Mouse (Mus musculus) CH12.LX (cell line): ENCODE results near the gene Depdc1b. TPM values are rescaled to one million over a fixed set of nuclear protein-coding genes. Genes with fewer than 3 reads are reported as not detected.

Experiments
- DNase-seq: peaks from one replicate; pipeline ENCODE4 v3.0.0-alpha.2; 2013; ENCODE audit errors: extremely low read depth
- H3K27ac ChIP-seq: 2 replicates; pipeline ENCODE4 v1.5.1; 2012; ENCODE audit warnings: low read depth, mild to moderate bottlenecking, control low read depth, moderate library complexity; ENCODE audit not compliant: insufficient read depth
- H3K27me3 ChIP-seq: replicated peaks from 2 replicates; pipeline ENCODE3; 2012; ENCODE audit warnings: inconsistent platforms
- H3K36me3 ChIP-seq, 2 experiments: replicated peaks in 1 of 2; 2 replicates each; pipeline versions ENCODE3 to v1.6.1; 2012; ENCODE audit warnings: inconsistent platforms in 1 of 2, low read length in 1 of 2, mild to moderate bottlenecking in 1 of 2, mixed read lengths in 1 of 2, moderate library complexity in 1 of 2; ENCODE audit not compliant: control insufficient read depth in 1 of 2, insufficient read depth in 1 of 2
- H3K4me1 ChIP-seq, 2 experiments: 2 replicates each; pipeline ENCODE4 v1.6.1; 2012; ENCODE audit warnings: inconsistent platforms in 1 of 2, moderate library complexity in 1 of 2; ENCODE audit not compliant: insufficient read depth in 2 of 2, control insufficient read depth in 1 of 2
- H3K4me2 ChIP-seq: 2 replicates; pipeline ENCODE4 v1.6.1; 2012; ENCODE audit warnings: low read depth, mild to moderate bottlenecking, control low read depth; ENCODE audit not compliant: poor library complexity, insufficient read depth, severe bottlenecking
- H3K4me3 ChIP-seq, 3 experiments: fragments of 150-350 bp in 1 of 3; sonication (generic) in 1 of 3; replicated peaks in 1 of 3; 2 replicates each; pipeline versions ENCODE3 to v1.5.1; 2011 to 2012; ENCODE audit warnings: low read depth in 2 of 3, low read length in 2 of 3, mild to moderate bottlenecking in 2 of 3, moderate library complexity in 2 of 3, control low read depth in 1 of 3, improper control_type of control experiment in 1 of 3, inconsistent platforms in 1 of 3, mixed read lengths in 1 of 3; ENCODE audit not compliant: poor library complexity in 1 of 3
- H3K79me2 ChIP-seq: replicated peaks from 2 replicates; pipeline ENCODE4 v1.6.1; 2012; ENCODE audit warnings: mild to moderate bottlenecking, moderate library complexity; ENCODE audit not compliant: control insufficient read depth, poor library complexity, insufficient read depth, severe bottlenecking; ENCODE audit errors: extremely low read depth
- H3K9ac ChIP-seq: 2 replicates; pipeline ENCODE4 v1.6.1; 2012; ENCODE audit warnings: low read depth, mild to moderate bottlenecking, control low read depth, moderate library complexity; ENCODE audit not compliant: insufficient read depth
- H3K9me3 ChIP-seq: replicated peaks from 2 replicates; pipeline ENCODE3; 2012; ENCODE audit warnings: low read length, inconsistent platforms, mixed read lengths
- CHD1 ChIP-seq: IDR thresholded peaks from 2 replicates; pipeline ENCODE4 v1.6.1; 2012; ENCODE audit warnings: low read depth, low read length, improper control_type of control experiment, inconsistent platforms
- CTCF ChIP-seq, 2 experiments: IDR thresholded peaks in 1 of 2; conservative IDR thresholded peaks in 1 of 2; 2 replicates each; pipeline ENCODE4 v1.5.1; 2011 to 2012; ENCODE audit warnings: low read depth in 2 of 2, low read length in 2 of 2, improper control_type of control experiment in 1 of 2, inconsistent platforms in 1 of 2, mild to moderate bottlenecking in 1 of 2, moderate library complexity in 1 of 2
- E2F4 ChIP-seq: IDR thresholded peaks from 2 replicates; pipeline ENCODE4 v1.6.1; 2011; ENCODE audit warnings: low read depth, low read length, improper control_type of control experiment; ENCODE audit not compliant: insufficient replicate concordance
- ELF1 ChIP-seq: IDR thresholded peaks from 2 replicates; pipeline ENCODE4 v1.6.1; 2014; ENCODE audit warnings: low read depth, mild to moderate bottlenecking, inconsistent platforms, low read length, improper control_type of control experiment
- ETS1 ChIP-seq: conservative IDR thresholded peaks from 2 replicates; pipeline ENCODE4 v1.6.1; 2012; ENCODE audit warnings: low read depth, mild to moderate bottlenecking, inconsistent platforms, low read length, improper control_type of control experiment, moderate library complexity
- GABPA ChIP-seq: IDR thresholded peaks from 2 replicates; pipeline ENCODE4 v1.6.1; 2012; ENCODE audit warnings: low read depth, low read length, improper control_type of control experiment, inconsistent platforms; ENCODE audit not compliant: insufficient replicate concordance
- HCFC1 ChIP-seq: IDR thresholded peaks from 2 replicates; pipeline ENCODE4 v1.6.1; 2012; ENCODE audit warnings: low read depth, mild to moderate bottlenecking, inconsistent platforms, low read length, improper control_type of control experiment
- IRF4 ChIP-seq: IDR thresholded peaks from 2 replicates; pipeline ENCODE4 v1.6.1; 2014; ENCODE audit warnings: low read depth, mild to moderate bottlenecking, inconsistent platforms, low read length, improper control_type of control experiment
- JUND ChIP-seq: conservative IDR thresholded peaks from 2 replicates; pipeline ENCODE4 v1.6.1; 2011; ENCODE audit warnings: low read depth, low read length, improper control_type of control experiment
- MAFK ChIP-seq: IDR thresholded peaks from 2 replicates; pipeline ENCODE4 v1.6.1; 2011; ENCODE audit warnings: low read length, improper control_type of control experiment; ENCODE audit not compliant: insufficient replicate concordance
- MAX ChIP-seq: IDR thresholded peaks from 2 replicates; pipeline ENCODE4 v1.6.1; 2011; ENCODE audit warnings: low read length, improper control_type of control experiment
- MAZ ChIP-seq: IDR thresholded peaks from 2 replicates; pipeline ENCODE4 v1.6.1; 2012; ENCODE audit warnings: low read depth, mild to moderate bottlenecking, inconsistent platforms, low read length, improper control_type of control experiment, moderate library complexity
- MEF2A ChIP-seq: IDR thresholded peaks from 2 replicates; pipeline ENCODE4 v1.6.1; 2014; ENCODE audit warnings: low read depth, mild to moderate bottlenecking, inconsistent platforms, low read length, improper control_type of control experiment, borderline replicate concordance
- MXI1 ChIP-seq: IDR thresholded peaks from 2 replicates; pipeline ENCODE4 v1.6.1; 2011; ENCODE audit warnings: mild to moderate bottlenecking, low read depth, low read length, improper control_type of control experiment
- MYC ChIP-seq: IDR thresholded peaks from 2 replicates; pipeline ENCODE4 v1.6.1; 2011; ENCODE audit warnings: low read depth, mild to moderate bottlenecking, improper control_type of control experiment, low read length
- NELFE ChIP-seq: IDR thresholded peaks from 2 replicates; pipeline ENCODE4 v1.6.1; 2011; ENCODE audit warnings: low read depth, low read length, improper control_type of control experiment
- NRF1 ChIP-seq: IDR thresholded peaks from 2 replicates; pipeline ENCODE4 v1.6.1; 2014; ENCODE audit warnings: low read depth, mild to moderate bottlenecking, inconsistent platforms, low read length, improper control_type of control experiment, moderate library complexity
- PAX5 ChIP-seq: IDR thresholded peaks from 2 replicates; pipeline ENCODE4 v1.6.1; 2012; ENCODE audit warnings: low read length, inconsistent platforms, mixed read lengths
- POLR2A ChIP-seq: IDR thresholded peaks from 2 replicates; pipeline ENCODE4 v1.6.1; 2011; ENCODE audit warnings: low read depth, mild to moderate bottlenecking, improper control_type of control experiment, low read length
- RCOR1 ChIP-seq: conservative IDR thresholded peaks from 2 replicates; pipeline ENCODE4 v1.6.1; 2012; ENCODE audit warnings: low read depth, mild to moderate bottlenecking, inconsistent platforms, low read length, improper control_type of control experiment
- SIN3A ChIP-seq: IDR thresholded peaks from 2 replicates; pipeline ENCODE4 v1.6.1; 2012; ENCODE audit warnings: low read length, improper control_type of control experiment, inconsistent platforms
- SMC3 ChIP-seq: IDR thresholded peaks from 2 replicates; pipeline ENCODE4 v1.6.1; 2011; ENCODE audit warnings: low read depth, low read length, improper control_type of control experiment
- TBP ChIP-seq: conservative IDR thresholded peaks from 2 replicates; pipeline ENCODE4 v1.6.1; 2011; ENCODE audit warnings: low read depth, low read length, improper control_type of control experiment
- UBTF ChIP-seq: IDR thresholded peaks from 2 replicates; pipeline ENCODE4 v1.6.1; 2012; ENCODE audit warnings: low read depth, mild to moderate bottlenecking, inconsistent platforms, low read length, improper control_type of control experiment, moderate library complexity
- USF2 ChIP-seq: conservative IDR thresholded peaks from 2 replicates; pipeline ENCODE4 v1.6.1; 2011; ENCODE audit warnings: low read depth, low read length, improper control_type of control experiment
- ZC3H11A ChIP-seq: IDR thresholded peaks from 2 replicates; pipeline ENCODE4 v1.6.1; 2012; ENCODE audit warnings: low read depth, mild to moderate bottlenecking, inconsistent platforms, low read length, improper control_type of control experiment
- ZKSCAN1 ChIP-seq: IDR thresholded peaks from 2 replicates; pipeline ENCODE4 v1.6.1; 2012; ENCODE audit warnings: low read depth, inconsistent platforms, low read length, improper control_type of control experiment, borderline replicate concordance
- dilution Hi-C: fragments of 300-500 bp; cut with MboI; formaldehyde crosslinking; loops from 2 replicates; pipeline ENCODE4 v1.14.3; 2020; ENCODE audit warnings: low sequenced_read_pairs; ENCODE audit not compliant: extremely low pct_unique_long_range_greater_than_20kb, extremely low pct_ligation_motif_present
- in situ Hi-C: fragments of 300-500 bp; cut with MboI; formaldehyde crosslinking; loops from 3 replicates; pipeline ENCODE4 v1.14.3; 2019; ENCODE audit warnings: low sequenced_read_pairs, low pct_ligation_motif_present, low pct_unique_long_range_greater_than_20kb, mixed read lengths
- polyA plus RNA-seq: library from polyadenylated mRNA; unstranded; fragments of >175 nt; gene quantifications from 2 replicates; pipeline ENCODE4 v1.2.1, GENCODE M21; 2012; ENCODE audit warnings: low read depth; ENCODE audit not compliant: insufficient read length
- total RNA-seq, 2 experiments: library from RNA; depleted of rRNA; stranded (reverse); fragments of 300-350 nt in 1 of 2; fragments of >200 nt in 1 of 2; gene quantifications; 2 replicates each; pipeline ENCODE4 v1.2.3; 2012 to 2014

The Depdc1b gene
- total and polyA plus RNA-seq, 3 experiments: 11.1 to 17.8 (median 15.7) TPM

DNA sequence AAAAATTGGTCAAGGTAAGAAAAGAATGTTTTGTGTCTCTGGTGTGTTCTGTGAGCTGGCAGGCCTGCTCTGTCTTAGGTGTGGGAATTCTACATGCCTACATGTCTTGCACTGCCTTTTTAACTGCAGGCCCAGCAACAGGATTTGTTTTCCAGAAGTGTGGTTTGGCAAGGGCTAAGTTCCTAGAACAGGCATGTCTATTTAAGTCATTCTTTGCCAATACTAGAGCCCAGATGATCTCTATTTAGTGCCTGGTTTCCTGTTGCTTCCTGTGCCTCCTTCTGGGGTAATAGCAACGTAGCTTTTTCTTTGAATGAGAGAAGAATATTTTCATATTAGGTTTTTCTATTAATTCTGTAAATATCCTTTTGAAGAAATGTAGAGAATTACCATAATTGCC lies 39.6 kb upstream of the Depdc1b start:
- Histone ChIP-seq H3K4me2 (no peak overlapping the region), H3K9me3 (no peaks in the 10 kb centered on the region), H3K9ac (no peak overlapping the region), H3K27me3 (no peaks in the 10 kb centered on the region), H3K27ac (no peak overlapping the region), H3K4me1 (peaks cover 5 to 29% of the 10 kb centered on the region in 2 experiments; a peak in 2 of 4 replicates), H3K36me3 (peaks cover 8 to 21% of the 10 kb centered on the region in 2 experiments), H3K79me2 (no peaks in the 10 kb centered on the region), H3K4me3 (no peak overlapping the region)
- TF ChIP-seq SMC3 (no peak), GABPA (no peak), POLR2A (no peak), MEF2A (no peak), E2F4 (no peak), CTCF (conservative IDR thresholded peaks at IDR 0.05 in 1 of 2, IDR thresholded peaks at IDR 0.05 in 1 of 2; ENCODE audit: low read depth in 2 of 2, low read length in 2 of 2) (no peak), HCFC1 (no peak), MAFK (no peak), SIN3A (no peak), TBP (no peak), NELFE (no peak), JUND (no peak)
- dilution Hi-C loops: no loop called here
- no peak for DNase-seq
- in situ Hi-C loops: no loop called here

DNA sequence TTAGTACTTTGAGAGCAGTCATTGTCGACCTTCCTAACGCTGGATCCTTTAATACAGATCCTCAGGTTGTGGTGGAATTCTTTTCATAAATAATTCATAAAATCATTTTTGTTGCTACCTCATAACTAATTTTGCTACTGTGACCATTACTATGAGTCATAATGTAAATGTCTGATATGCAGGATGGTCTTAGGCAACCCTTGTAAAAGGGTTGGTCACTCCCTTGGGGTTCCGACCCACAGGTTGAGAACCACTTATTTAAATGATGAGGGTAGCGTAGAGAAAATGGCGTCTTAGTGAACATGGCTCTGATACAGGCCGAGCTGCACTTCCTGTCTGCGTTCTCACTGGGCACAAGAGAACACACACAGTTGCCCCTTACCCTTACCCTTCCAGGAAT lies 38.8 kb upstream of the Depdc1b start:
- Histone ChIP-seq H3K79me2 (no peaks in the 10 kb centered on the region), H3K9ac (no peak overlapping the region), H3K4me1 (peaks cover 5 to 29% of the 10 kb centered on the region in 2 experiments; a peak in 2 of 4 replicates), H3K27me3 (no peaks in the 10 kb centered on the region), H3K9me3 (no peaks in the 10 kb centered on the region), H3K36me3 (peaks cover 3 to 20% of the 10 kb centered on the region in 2 experiments), H3K4me2 (no peak overlapping the region), H3K27ac (no peak overlapping the region), H3K4me3 (no peak overlapping the region)
- in situ Hi-C loops (no loop called here), dilution Hi-C loops (no loop called here)
- TF ChIP-seq MEF2A (no peak), MAX (no peak), ETS1 (no peak), IRF4 (no peak), MYC (no peak), SMC3 (no peak), CHD1 (no peak), ZKSCAN1 (no peak), MAFK (no peak), ELF1 (no peak), ZC3H11A (no peak), MXI1 (no peak), RCOR1 (no peak), PAX5 (no peak), GABPA (no peak), USF2 (no peak), POLR2A (no peak), UBTF (no peak), NRF1 (no peak), MAZ (no peak)
- DNase-seq: peak; percentile 45
